Mouse (Mus musculus) stomach, postnatal 0 days (tissue): ENCODE results near the gene Farp2.

Experiments used
- CTCF ChIP-seq: IDR thresholded peaks from 2 replicates; pipeline ENCODE4 v1.5.1; 2016; ENCODE audit warnings: antibody characterized with exemption, low read depth, mild to moderate bottlenecking, moderate library complexity
- EP300 ChIP-seq: optimal IDR thresholded peaks from 2 replicates; pipeline ENCODE3; 2016; ENCODE audit warnings: antibody characterized with exemption

- TF ChIP-seq CTCF (no peak), EP300 (no peak)
These were observed 96.9 kb downstream of the Farp2 start for GRCm38 (mm10) chr1:93608696-93609245.
